Mouse (Mus musculus) kidney, postnatal 25 days (tissue): ENCODE measurements around the gene Cradd.

Source experiments
- DNase-seq, 2 experiments: peaks; one replicate each; pipeline ENCODE4 v3.0.0; 2021; ENCODE audit warnings: mixed read lengths in 2 of 2

The Cradd gene

DNA sequence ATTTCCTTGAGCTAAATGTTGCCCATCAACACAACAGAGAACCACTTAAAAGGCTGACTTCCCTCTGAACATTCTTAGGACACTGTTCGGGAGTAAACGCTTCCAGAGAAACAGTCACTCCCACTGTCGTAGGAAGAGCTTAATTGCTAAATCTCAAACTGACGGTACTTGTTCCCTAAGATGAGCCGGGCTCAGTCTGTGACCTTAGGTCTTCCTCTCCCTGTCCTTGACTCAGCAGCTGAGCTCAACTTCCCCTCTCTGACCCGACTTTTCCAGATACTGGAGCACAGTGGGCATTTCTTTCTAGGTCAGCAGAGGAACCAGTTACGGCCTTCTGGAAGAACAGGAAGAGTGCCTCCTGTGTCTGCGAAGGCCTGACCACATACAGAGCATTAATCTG is 87.7 kb downstream of the Cradd start:
- peak in 1 of 2 experiments; percentile 46 for DNase-seq

GRCm38 (mm10) chr10:95234661-95235060 is 89.3 kb downstream of the Cradd start:
- no peak for DNase-seq

DNA sequence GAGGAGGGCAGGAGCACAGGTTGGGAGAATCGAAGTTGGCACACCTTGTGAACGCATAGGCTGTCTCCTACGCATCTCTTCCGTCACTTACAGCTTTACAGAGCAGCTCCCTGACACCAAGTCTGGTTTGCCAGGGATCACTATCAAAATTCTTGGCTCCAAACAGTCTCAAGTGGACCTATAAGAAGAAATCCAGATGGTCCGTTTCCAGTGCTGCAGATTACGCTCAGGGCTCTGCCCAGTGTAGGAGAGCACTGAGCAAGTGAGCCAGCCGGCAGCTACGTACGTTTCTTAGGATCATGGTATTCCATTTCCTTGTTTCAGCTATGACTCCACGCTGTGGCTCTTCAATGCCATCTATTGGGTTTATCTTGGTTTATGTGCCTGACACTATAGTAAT is 90.9 kb downstream of the Cradd start:
- no peak for DNase-seq

GRCm38 (mm10) chr10:95232554-95232953 is 91.4 kb downstream of the Cradd start:
- DNase-seq: peak; percentile 38 to 66

DNA sequence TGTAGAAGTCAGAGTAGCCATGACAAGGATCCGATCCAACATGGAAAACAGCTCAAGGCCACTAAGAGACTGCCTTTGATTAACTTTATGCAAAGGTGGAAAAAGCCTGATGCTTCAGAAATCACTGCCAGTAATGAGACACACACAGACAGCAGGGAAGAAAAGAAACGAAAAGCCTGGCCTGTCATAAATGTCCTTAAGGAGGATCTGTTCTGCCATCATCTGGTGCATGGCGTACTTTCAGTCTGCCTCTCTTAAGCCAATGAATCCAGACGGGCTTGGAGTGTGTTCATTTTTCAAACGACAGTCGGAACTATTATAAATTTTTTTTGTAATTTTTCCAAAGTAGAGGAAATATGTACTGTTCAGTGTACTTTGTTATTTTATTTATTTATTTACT is 95.7 kb downstream of the Cradd start:
- no peak for DNase-seq

- no peak for DNase-seq
These were observed 96.3 kb downstream of the Cradd start for GRCm38 (mm10) chr10:95227590-95227989.

DNA sequence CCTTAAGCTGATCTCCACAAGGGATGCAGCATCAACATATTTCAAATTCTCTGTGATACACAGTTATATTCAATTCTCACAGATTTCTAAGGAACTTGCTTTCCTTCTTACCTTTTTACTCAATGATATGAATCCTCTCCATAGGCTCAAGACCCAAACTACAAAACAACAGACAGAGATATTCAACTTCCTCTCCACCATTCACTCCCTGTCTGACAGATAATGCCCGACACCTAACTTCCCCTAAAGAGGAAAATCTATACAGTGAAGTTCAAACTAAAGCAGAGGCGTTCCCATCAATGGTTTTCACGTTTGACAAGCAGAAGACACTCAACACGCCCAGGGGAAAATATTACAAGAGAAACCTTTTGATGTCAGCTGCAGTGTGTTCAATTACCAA is 97.2 kb downstream of the Cradd start:
- no peak for DNase-seq

DNA sequence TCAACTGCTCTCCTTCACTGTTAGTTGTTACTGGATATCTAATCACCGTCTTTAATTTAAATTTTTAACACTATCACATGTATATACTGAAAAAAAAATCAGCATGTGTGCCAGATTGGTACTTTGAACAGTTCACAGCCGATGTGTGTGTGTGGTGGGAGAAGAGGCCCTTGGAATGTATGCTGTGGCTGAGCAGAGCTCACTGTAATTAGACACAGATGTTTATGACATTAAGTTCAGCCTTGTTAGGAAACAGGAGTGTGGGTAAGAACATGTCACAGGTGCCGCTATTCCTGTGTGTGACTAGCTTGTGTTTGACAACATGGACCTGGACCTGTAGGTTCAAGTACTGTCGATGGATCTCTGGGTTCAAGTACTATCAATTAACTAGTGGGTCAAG is 98.9 kb downstream of the Cradd start:
- no peak for DNase-seq

DNA sequence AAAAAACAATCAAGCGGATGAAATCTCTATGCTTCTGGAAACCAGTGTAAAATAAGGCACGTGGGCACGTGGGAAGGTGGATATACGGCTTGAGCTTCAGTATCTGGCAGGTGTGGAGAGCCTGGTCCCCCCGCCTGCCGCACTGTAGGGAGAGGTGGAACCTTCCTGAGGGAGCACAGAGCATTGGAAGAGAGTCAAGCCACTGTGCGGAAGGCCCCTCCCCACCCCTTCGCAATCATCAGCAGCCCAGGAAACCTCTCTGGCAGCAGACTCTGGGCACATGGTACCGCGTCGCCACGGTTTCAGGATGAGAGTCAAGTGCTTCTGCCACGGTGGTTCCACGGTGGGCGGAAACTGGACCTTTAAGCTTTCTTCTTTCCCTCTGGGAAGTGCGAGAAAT is 100.7 kb downstream of the Cradd start:
- DNase-seq: no peak

GRCm38 (mm10) chr10:95221914-95222313 is 102.0 kb downstream of the Cradd start:
- DNase-seq: no peak

GRCm38 (mm10) chr10:95220536-95220935 is 103.4 kb downstream of the Cradd start:
- no peak for DNase-seq

DNA sequence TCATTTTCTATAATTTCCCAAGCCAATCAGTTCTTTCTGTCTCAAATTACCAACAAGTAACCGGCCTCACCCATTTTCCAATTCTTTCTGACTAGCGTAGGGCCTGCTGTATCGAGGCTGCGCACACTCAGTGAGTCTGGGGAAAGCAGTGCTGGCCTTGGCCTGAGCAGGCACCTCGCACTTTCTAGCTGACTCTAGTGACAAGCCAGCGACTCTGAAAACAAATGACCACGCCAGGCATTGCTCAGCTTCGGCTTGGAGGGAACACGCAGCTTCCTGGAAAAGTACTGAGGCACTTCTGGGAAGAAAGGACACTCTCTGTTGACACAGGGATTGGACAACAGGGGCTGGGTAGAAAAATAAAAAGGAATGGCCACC is 105.3 kb downstream of the Cradd start:
- DNase-seq: peak; percentile 35 to 64

DNA sequence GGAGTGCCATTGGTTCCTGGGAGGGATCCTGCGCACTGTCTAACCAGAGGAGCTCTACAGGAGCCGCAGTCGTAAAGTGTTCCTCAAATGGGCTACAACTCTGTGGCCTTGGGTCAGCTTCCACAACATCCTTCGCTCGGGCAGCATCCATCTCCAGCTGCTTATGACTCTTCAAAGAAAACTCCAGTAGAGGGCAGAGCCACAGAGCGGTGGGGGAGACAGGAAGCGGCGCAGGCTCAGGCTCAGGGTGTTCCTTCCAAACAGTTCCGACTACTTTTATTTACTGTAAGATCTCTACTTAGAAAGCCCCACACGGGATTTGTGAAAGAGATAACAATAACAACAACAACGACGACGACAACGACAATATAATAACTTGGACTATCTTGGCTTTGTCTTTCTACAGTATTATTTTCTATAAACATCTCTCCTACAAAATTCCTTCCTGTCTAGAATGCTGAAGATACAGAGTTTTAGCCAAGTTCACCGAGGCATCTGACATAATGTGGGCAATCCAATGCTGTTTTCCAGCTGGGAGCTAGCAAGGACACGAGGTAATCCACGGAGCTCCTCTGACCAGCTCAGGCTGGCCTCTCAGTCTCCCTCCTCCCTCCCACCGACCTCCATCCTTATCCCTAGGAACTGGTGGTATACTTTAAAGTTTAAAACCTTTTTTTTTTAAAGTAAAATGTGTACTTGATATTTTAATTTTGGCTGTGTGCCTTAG is 105.8 kb downstream of the Cradd start:
- DNase-seq: peak; percentile 51 to 62

DNA sequence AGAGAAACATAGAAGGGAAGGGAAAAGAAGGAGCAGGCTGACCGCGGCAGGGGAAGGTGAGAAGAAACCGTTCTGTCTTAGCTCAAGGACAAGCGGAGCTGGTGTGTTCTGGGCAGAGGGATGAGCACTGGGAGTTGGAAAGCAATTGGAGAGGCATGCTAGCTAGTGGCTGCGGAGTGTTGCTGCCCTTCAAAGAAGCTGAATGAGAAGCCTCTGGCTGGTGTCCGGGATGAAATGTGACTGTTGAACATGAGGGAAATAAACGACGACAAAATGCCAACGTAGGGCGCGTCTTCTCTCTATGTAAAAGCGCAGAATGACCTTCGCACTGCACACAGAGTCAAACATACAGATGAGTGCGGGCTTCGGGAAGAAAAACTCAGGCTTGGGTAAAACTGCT is 108.6 kb downstream of the Cradd start:
- DNase-seq: no peak

- DNase-seq: no peak
These were observed 110.1 kb downstream of the Cradd start for GRCm38 (mm10) chr10:95213820-95214219.

- DNase-seq: no peak
These were observed 110.6 kb downstream of the Cradd start for GRCm38 (mm10) chr10:95213311-95213710.

DNA sequence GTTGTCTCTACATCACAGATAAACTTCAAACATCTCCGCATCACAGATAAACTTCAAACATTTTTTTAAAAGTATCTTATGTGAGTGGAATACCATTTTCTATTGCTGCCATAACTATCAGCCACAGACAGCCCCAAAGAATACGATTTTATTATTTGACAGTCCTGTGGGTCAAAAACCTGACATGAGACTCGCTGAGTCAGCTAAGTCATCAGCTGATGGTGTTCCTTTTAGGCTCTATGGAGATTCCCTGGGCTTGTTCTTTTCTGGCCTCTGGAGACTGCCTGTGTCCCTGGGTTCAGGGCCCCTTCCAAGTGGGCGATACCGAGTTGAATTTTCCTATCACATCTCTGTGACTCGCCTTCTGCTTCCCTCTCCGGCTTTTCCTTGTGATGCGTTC is 112.3 kb downstream of the Cradd start:
- no peak for DNase-seq

- DNase-seq: no peak
These were observed 113.1 kb downstream of the Cradd start for GRCm38 (mm10) chr10:95210664-95211372.

DNA sequence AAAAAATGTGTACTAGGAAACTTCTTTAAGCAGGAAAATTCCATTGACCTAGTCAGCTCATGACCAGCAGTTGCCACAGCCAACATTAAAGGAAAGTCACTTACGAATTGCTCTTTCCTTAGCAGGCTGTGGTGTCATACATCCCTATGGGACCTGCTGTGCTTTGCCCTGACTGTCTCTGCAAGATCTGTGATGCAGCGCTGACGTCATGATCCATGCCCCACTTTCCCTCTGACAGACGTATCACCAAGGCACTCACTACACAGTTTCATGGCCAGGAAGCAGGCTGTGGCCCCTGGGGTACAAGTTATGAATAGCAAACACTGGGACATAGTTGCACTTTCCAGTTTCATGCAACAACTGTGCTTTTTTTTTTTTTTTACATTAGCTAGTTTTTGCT is 113.8 kb downstream of the Cradd start:
- no peak for DNase-seq

DNA sequence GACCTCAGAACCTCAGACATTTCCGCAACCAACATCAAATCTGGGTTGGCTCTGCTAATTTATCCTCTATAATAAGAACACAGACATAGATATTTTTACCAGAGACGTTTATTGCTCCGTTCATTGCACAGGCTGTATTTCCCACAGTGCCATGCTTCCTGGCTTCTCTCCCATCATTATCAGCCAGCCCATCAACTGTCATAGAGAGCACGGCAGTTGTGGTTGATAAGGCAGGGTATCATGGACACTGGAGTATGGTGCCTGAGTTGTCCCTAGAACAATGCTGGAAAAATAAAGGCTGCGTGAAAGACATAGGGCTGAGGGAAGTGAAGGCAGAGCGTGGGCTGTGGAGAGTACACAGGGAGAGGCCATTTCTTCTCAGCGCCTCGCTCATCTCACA is 116.5 kb downstream of the Cradd start:
- no peak for DNase-seq

DNA sequence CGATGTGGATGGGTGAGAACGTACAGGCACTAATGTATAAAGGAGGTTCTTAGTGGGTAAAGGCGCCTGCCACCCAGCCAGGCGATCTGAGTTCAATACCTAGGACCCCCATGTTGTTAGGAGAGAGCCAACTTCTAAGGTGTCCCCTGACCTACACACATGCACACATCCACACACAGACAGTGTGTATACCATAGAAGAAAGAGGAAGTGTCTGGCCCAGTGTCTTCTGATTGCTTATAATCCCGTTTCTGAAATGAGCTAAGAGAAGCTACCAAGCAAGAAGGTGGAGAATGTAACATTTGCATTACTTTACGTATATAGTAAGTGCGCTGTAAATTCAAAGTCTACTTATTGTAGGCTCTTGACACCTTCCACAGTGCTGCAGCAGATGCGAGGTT is 122.4 kb downstream of the Cradd start:
- DNase-seq: no peak

- peak; percentile 20 to 50 for DNase-seq
These were observed 123.6 kb downstream of the Cradd start for GRCm38 (mm10) chr10:95200323-95200722.

DNA sequence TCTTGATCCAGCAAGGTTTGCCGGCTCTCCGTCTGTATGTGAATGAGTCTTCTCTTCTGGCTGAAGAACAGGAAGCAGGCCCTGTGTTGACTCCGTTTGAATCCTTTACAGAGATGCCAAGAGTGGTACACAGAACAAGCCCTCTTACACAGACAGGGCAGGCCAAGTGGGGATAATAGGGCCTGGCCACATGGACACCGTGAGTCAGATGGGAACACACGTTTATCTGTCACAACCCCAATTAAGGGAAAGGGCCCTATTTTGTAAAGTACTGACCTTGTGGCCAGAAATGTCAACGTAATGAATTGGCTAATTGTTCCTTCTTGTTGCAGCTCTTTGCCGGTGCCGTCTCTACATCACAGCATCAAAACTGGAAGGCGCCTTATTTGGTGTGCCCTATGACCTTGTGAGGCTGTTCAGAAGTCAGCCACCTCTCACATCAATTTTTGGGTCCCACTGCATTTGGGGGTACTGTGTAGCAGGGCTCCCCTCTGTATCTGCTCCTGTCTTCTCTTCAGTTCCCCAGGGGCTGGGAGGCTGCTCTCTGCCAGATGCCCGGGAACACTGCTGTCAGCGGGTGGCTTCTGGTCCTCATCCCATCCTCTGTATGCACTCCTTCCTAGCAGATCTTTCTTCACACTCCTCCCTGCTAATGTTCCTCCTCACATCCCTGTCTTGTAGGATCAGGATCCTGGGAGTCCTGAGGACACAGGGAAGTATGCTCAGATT is 124.2 kb downstream of the Cradd start:
- DNase-seq: no peak

DNA sequence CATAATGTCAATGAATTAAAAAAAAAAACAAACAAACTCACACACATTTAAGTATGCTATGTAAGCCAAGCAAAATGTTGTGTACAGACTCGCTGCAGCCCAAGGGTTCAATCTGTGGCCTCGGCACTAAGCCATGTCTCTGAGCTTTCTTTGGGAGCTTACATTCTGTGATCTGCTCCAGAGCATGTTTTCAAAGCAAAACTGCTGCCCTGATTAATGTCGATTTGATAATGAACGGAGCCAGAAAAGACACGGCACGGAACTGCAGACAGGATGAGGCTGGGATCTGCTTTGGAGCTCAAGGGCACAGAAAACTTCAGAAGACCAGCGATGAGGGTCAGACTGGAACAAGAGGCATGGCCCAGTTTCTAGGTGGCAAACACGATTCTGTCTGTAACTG is 126.6 kb downstream of the Cradd start:
- peak; percentile 48 to 55 for DNase-seq
